Mouse (Mus musculus) lung, postnatal 4 days (tissue): ENCODE data around the gene Dusp27.
A peak's percentile ranks its signal among the peaks of the same experiment; 100 is the strongest.

Experiments
- DNase-seq, 2 experiments: peaks; one replicate each; pipeline ENCODE4 v3.0.0; 2021

Dusp27 gene

DNA sequence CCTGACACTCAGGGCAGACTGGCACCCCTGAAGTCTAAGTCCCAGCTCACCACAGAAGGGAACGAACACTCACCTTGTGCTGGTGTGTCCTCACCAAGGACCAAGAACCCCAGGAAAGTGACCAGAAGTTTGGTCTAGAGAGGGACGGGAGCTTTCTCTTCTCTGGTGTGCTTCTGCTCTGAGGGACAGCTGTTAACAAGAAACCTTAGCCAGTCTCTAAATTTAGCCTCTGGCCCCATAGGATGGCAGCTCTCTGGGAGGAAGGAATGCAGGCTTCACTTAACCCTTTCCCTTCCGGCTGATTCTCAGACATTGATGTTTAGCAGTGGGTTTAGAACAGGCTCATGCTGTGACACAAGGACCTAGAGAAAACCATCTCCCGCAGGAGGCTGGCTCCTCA, at the start of gene Dusp27:
Gene Dusp27 (minus strand): TSS at position 204 of the 400 bp plus-strand sequence.
- DNase-seq: no peak

DNA sequence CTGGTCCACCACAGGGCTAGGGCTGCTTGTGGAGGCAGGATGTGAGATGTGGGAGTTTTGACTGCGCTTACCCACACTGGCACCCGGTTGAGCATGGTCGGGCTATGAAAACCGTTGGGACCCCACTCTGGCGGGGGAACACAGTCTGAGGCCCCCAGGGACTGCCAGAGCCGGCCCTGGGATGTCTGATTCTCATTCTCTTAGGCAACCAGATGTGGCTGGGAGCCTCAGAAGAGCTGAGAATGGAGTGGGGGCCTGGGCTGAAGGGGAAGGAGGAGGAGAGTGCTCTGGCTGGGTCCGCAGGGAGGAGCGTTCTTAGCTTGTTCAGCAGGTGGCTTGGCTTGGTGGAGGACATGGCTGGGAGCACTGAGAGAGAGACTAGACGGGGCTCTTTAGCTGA, 45.9 kb upstream of the Dusp27 start:
- no peak for DNase-seq

DNA sequence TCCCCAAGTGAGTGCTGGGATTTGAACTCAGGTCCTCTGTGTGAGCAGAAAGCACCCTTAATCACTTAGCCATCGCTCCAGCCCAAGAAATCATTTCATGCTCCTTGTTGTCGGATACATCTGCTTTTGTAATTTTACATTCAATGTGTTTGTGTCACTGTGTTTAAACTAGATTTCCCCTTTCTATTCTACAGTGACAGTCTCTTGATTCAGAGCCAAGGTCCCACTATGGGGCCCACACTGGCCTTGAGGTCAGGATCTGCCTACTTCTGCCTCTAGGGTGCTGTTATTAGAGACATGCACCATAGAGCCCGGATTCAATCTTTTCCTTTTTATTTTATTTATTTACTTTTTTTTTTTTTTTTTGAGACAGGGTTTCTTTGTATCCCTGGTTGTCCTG, 45.3 kb upstream of the Dusp27 start:
- no peak for DNase-seq

DNA sequence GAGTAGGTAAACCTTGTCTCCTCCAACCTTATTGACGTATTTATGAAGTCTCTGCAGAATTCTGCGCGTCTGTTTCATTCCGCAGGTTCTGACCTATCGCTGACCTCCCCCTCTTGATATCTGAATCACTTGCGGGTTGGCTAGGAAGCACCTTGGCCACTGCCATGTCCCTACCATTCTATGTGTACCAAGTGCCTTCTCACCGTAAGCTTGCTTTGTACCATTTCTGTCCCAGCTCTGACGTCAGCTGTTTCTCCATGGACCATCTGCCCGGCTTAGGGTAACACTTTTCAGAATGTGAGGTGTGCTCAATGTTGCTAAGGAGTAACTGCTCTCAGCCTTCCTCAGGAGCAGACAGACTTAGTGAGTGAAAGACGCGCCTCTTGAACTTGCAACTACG, 43.1 kb upstream of the Dusp27 start:
- no peak for DNase-seq

DNA sequence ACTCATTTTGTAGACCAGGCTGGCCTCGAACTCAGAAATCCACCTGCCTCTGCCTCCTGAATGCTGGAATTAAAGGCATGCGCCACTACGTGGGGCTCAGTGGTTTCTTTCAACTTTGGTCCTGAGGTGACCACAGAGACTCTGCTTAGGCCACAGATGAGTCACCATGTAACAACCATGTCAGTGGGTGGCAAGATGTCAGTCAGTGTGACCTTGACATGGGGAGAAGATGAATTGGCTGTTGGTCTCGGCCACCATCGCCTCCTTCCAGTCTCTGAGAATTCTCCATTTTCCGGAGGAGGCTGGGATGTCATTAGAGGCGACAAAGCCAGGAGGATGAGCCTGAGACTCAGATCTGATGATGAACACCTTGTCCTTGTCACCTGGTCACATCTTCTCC, 42.0 kb upstream of the Dusp27 start:
- DNase-seq: no peak

DNA sequence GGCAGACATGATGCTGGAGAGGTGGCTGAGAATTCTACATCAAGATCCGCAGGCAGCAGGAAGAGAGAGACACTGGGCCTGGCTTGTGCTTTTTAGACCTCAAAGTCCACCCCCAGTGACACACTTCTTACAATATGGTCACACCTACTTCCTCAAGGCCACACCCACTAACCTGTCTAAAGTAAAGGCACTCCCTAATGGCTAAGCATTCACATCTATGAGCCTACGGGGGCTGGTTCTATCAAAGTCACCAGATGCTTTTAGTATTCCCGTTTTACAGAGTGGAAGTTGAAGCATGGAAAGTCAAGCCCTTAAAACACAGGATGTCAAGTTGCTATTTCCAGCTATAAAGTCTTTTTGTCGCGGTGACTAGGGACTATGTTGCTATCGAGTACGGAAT, 40.3 kb upstream of the Dusp27 start:
- no peak for DNase-seq

DNA sequence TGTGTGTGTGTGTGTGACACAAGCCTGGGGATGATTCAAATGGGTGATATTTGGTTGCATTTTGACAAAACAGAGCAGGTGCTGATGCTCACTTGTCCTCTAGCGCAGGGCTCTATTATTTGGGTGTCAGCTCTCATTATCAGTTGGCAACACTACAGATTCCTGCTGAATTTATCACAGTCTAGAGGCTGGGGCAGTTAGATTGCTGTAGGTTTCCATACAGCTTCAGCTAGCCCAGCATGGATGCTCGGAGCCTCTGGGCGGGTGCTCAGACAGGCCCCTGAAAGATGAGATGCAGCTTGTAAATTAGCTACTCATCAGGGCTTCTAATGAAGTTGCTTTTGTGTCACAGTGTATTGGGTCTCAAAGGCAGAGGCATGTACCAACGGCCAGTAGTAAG, 39.7 kb upstream of the Dusp27 start:
- no peak for DNase-seq

DNA sequence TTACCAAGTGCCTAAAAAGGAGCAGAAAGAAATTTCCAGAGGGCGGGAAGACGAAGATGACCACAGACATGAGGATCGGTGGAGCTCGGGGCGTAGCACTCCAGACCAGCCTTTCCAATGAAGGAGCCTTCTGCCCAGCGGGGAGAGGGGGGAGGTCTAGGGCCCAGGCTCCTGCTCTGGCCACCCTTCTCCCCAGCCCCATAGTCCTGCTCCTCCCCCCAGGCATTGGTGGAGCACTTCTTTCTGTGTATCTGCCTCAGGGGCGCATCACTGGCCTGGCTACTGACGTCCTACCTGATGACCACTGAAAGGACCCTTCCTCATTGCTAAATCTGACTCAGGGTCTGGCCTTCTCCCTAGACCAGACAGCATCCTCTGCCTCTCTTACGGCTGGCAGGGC, 37.4 kb upstream of the Dusp27 start:
- DNase-seq: no peak

DNA sequence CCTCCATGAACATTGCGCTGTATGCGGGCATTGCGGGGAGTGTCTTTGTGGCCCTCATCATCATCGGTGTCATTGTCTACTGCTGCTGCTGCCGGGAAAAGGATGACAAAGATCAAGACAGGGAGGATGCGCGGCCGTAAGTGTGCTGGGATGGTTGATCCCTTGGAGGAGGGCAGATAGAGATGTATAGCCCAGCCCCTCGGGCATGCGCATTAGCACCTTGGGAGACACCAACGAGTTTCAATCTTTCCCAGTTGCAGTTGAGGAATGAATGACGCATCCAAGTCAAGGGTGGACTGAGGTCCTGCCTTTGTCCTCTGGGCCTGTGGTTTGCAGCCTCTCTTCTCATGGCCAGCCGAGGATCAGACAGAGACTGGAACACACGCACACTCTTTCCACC, 36.9 kb upstream of the Dusp27 start:
- no peak for DNase-seq

DNA sequence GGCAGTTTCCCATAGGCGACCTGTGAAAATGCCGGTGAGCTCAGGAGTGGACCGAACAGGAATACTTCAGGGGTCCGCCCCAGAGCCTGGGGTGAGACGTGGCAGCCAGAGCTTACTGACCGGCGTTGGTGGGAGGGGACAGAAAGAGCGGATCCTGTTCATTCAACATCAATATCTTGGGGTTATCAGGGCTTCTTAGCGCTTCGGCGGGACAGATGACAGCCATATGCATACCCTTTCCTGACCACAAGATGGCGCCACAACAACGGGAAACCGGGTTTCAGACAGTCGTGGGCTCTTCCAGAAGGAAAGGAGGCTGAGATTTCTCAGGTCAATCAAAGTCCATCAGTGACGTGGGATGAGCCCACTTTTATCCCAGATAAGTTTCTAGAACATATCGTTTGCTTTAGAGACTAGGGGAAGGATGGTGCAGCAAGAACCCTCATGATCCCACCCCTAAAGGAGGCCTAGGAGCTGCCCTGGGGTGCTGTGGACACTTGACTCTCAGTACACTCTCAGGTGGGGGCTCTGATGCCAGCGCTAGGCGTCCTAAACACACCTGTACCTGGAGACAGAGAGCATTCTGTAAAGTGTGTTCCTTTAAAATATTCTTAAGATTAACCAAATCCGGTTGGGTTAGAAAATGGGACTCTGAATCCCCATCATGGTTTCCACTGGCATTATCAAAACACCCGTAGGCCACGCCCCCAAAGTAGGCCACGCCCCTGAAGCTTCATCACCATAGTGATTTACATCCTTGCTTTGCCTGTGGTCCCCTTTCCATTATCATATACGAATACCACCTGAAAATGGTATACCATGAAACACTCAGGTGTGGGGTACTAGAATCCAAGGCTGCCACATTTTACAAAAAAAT, 33.1 kb upstream of the Dusp27 start:
- peak; percentile 53 to 76 for DNase-seq

DNA sequence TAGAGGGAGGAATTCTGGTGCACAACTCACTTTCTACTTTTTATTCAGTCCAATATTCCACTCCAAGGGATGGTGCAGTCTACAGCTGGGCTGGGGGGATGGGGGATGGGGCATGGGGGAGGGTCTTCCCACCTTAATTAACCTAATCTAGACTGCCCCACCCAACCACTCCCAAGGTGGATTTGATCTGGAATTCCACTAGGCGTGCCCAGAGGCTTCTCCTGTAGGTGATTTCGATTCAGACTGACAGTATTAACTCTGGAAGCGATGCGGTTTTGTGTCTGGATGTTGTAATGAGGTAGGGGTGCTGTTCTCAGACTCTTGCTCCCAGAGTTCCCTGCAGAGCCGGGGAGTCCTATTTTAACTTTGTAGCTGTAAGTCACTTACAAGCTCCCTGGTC, 32.4 kb upstream of the Dusp27 start:
- no peak for DNase-seq

DNA sequence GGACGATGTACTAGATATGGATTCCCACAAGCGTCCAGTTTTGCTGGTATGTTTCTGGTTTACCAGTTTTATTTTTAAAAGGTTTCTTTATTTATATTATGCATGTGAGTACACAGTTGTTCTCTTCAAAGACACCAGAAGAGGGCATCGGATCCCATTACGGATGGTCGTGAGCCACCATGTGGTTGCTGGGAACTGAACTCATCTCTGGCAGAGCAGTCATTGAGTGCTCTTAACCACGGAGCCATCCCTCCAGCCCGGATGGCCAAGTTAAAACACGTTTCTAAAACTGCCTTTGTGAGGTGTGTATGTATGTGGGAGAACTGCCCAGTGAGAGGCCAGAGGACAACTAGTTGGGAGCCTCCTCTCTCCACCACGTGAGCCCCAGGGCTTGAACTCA, 30.9 kb upstream of the Dusp27 start:
- no peak for DNase-seq

DNA sequence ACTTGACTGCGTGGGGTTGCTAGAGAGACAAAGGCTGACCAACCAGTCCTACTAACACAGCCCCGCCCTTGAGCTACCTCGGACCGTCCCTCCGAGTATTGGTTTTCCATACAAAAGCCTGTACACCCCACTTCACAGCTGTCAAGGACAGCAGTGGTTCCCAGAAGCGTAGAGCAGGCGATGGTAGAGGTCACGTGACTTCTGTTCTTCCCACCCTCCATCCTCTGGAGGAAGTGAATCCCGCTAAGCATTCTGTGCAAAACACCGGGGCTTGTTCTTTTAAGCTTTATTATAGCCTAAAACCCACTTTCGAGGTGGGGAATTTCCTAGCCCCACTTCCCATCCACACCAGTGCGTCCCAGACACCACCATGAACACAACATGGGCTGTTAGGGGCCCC, 30.0 kb upstream of the Dusp27 start:
- DNase-seq: no peak

DNA sequence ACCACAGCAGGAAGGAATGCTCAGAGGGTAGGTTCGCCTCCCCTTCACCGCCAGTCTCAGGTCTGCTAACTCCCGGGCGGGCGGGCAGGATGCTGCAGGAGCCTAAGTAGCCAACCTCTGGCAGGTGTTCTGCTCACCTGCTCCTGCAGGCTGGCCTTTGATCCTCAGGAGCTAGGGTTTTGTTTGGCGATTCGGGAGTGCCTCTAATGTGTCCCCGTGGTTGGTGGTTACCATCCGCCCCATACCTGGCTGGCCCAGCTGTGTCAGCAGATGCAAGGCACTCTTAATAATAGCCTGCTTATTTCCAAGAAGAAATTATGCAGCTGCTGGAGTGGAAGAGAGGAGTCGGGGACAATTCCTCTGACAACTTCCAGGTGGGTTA, 27.4 kb upstream of the Dusp27 start:
- DNase-seq: no peak

DNA sequence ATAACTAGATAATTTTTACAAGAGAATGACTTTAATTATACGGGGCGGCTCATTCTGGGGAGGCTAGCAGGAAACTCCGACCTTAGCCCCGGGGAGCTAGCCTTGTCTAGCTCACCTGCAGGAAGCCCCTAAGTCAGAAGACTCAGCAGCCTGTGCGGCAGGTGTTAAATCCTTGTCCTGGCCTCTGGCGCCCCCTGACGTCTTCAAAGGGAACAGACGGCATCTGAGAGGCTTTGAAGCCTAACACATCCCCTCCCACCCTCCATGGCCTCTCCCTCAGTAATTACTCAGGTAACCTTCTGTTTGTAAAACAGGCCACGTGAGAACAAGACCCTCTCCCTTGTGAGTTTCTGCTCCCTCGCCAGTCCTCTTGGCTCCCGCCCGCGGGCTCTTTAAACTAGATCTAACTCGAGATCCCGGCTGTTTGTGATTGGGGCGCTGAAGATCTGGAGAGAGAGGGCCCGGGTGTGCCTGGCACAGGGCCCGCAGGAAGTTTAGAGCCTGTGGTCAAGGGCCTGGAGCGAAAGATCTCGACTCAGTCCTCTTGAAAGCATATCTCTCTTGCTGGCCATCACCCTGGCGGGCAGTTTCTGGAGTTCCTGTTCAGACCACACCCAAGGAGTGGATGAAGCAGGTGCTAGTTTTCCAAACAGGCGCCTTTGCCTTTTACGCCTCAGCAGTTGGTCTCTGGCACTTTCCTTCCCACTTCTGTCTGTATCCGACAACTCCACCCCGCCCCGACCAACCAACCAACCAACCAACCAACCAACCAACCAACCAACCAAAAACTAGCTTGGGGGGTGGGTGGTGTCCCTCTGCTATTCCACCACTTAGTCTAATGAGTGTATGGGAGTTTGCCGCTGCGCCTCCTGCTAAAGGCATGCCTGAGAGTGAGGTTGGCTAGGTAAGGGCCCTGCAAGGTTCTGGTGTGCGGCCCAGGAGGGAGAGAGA, 26.7 kb upstream of the Dusp27 start:
- DNase-seq: peak; percentile 68 to 80

DNA sequence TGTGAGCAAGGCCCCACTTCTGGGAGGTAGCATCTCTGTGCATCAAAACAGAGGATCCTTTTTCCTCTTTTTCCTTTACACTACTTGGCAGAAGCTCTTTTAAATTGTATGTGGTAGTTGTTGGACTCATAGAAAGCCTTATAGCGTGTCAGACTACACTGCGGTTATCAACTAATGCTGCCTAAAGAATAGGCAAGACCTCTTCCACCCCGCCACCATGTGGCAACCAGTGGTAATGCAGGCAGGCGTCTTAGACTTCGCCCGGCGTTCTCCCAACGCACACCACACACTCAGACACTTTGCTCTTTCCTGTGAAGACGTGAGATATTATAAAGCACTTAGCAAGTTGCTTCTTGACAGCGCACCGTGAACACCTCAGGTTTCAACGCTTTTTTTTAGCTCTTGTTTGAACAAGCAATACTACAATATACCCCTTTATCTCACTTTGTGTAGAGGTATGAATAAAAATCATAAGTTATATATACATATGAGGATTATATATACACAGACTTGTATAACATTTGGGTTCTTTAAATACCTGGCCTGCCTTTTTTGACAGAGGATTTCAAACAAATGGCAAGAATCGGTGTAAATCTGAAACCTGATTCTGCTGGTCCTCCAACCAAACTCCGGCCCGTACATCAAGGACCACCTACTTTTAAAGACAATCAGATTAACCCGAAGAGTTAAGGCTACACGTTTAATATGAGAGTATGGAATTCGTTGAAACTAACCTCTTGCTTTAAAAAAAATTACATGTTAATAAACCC, 25.8 kb upstream of the Dusp27 start:
- DNase-seq: peak; percentile 83 to 91

DNA sequence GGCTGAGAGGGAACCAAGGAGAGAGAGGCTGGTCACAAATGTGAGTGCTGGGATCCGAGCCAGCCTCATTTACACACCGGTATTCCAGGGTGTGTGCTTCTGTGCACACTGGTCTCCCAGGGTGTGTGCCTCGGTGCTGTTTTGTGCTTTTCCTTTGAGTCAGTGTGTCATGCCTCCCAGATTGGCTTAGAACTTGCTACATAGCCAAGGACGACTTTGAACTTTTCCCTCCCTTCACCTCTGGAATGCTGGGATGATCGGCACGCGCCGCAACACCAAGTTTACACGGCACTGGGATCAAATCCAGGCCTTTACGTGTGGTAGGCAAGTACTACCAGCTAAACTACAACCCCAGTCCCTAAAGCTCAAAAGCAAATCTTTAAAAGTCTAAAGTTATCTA, 24.3 kb upstream of the Dusp27 start:
- DNase-seq: no peak

DNA sequence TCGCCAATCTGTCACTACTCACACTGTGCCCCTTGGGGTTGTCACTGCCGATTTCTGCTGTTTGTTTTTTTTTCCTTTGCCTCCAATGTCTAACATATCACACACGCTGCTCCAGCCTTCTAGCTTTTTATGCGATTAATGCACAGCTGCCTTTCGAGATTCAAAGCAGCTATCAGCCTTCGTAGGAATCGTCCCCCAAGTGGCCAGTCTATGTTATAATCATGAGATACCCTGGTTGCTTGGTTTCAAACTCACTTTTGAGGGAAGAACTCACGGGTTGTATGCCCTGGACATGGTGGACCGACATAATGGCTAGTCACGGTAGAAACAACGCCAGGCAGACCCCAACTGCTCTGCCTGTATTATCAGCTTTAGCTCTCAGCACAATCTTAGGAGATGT, 23.6 kb upstream of the Dusp27 start:
- no peak for DNase-seq

DNA sequence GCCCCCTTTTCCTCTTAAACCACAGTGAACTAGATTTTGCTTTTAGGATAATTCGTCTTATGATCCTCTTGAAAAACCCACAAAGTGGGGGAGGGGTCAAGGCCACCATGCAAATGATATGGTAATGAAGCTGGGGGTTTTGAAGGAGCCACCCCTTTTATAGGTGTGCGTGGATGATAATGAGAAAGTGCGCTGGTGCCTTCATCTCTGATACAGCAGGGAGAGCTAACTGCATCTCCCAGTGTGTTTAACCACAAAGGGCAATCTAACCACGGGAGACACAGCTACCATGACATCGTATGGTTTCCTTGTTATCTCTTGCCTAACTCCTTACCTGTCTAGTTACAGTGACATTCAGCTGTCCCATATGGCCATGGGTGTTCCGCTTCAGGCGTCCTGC, 22.3 kb upstream of the Dusp27 start:
- no peak for DNase-seq

DNA sequence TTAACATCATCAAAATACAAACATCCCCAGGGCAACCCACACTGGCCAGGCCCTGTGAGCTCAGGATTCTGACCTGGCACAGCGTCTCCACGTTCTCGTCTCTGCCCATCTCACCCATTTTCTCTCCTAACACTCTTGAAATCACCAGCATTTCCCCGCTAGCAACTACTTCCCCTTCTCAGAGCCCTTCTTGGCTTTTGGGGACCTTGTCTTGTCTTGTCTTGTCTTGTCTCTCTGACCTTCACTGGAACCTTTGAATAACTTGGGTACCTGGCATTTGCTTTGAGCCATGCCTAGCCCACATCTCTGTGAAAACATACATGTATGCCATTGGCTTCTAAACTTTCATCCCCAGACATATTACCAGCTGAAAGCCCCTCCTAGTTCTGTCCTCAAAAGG, 21.7 kb upstream of the Dusp27 start:
- DNase-seq: no peak

DNA sequence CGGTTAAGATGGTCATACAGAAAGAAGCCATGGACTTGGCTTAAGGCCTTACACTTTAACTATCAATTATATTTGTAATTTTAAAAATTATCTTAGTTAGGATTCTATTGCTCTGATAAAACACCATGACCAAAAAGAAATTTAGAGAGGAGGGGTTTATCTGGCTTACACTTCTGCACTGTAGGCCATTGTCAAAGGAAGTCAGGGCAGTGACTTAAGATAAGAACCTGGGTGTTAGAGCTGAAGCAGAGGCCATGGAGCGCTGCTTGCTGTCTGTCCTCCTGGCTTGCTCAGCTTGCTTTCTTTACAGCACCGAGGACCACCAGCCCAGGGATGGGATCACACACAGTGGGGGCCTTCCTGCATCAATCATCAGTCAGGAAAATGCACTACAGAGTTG, 19.9 kb upstream of the Dusp27 start:
- no peak for DNase-seq

DNA sequence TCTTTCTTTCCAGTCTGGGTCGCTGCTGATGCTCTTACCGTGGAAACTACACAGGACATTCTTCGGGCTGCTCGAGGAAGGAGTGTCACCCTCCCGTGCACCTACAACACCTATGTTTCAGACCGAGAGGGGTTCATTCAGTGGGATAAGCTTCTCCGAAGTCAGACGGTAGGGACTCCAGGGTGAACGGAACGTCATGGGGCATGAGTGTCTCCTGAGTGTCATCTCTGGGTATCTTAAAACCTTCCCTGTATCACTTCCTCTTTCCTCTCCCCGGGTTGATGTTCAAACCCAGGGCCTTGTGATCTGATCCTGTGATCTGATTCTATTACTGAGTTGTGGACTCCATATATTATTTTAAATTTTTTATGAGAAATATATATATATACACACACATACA, 18.9 kb upstream of the Dusp27 start:
- no peak for DNase-seq

DNA sequence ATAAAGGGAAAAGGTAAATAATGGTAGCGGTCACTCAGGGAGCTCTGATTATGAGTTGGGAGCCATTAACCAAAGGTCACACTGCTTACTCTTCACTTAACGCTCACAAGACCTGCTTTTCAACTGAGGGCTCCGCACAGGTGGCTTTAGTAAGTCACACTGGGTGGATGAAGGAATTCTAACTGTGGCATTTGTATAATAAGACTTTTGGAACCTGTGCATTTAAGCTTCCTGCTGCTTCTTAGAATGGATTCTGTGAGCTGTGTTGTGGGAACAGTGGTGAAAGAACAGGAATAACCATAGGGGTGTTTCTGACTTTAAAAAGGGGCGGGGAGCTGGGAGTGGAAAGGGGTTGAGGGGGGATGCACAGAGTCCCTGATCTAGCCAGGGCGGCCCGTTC, 14.6 kb upstream of the Dusp27 start:
- DNase-seq: no peak
